Mouse (Mus musculus): ENCODE data around the gene Kcnj6. TPM values are rescaled to one million over a fixed set of nuclear protein-coding genes. Genes with fewer than 3 reads are reported as not detected.

Gene Kcnj6
- polyA plus RNA-seq, 1 experiment from 2014 or later: 3.3 TPM

GRCm38 (mm10) chr16:94957156-94957828 lies 40.2 kb downstream of the Kcnj6 start:
- no peak for DNase-seq
- 83% methylated on average over 9 of the region's 9 CpGs for WGBS
- H3K36me3 ChIP-seq (ENCODE audit: control insufficient read depth, insufficient read depth, low read length): no peaks in the 10 kb centered on the region
- no peak overlapping the region for H3K27ac ChIP-seq (replicated peaks; ENCODE audit: low read depth, low read length)
- no peaks in the 10 kb centered on the region for H3K4me1 ChIP-seq (ENCODE audit: control insufficient read depth, insufficient read depth, low read length)
- no peak overlapping the region for H3K9ac ChIP-seq (replicated peaks; ENCODE audit: low read length)
- H3K9me3 ChIP-seq (ENCODE audit: control insufficient read depth, low read length): no peaks in the 10 kb centered on the region
- no peak overlapping the region for H3K4me3 ChIP-seq (replicated peaks; ENCODE audit: low read depth, low read length)
- ATAC-seq (ENCODE audit: low FRiP score, low TSS enrichment): no peak
- no peak overlapping the region for H3K4me2 ChIP-seq (ENCODE audit: low read length)
- no peaks in the 10 kb centered on the region for H3K27me3 ChIP-seq (ENCODE audit: control insufficient read depth, insufficient read depth, low read length)

GRCm38 (mm10) chr16:94956410-94956809 lies 41.1 kb downstream of the Kcnj6 start:
- H3K9me3 ChIP-seq (ENCODE audit: control insufficient read depth, low read length): no peaks in the 10 kb centered on the region
- H3K4me2 ChIP-seq (ENCODE audit: low read length): no peak overlapping the region
- 91% methylated on average over 6 of the region's 6 CpGs for WGBS
- H3K4me1 ChIP-seq (ENCODE audit: control insufficient read depth, insufficient read depth, low read length): no peaks in the 10 kb centered on the region
- H3K27me3 ChIP-seq (ENCODE audit: control insufficient read depth, insufficient read depth, low read length): no peaks in the 10 kb centered on the region
- no peak overlapping the region for H3K4me3 ChIP-seq (replicated peaks; ENCODE audit: low read depth, low read length)
- DNase-seq (no peak), ATAC-seq (ENCODE audit: low FRiP score, low TSS enrichment) (no peak)
- no peak overlapping the region for H3K9ac ChIP-seq (replicated peaks; ENCODE audit: low read length)
- no peak overlapping the region for H3K27ac ChIP-seq (replicated peaks; ENCODE audit: low read depth, low read length)
- no peaks in the 10 kb centered on the region for H3K36me3 ChIP-seq (ENCODE audit: control insufficient read depth, insufficient read depth, low read length)

GRCm38 (mm10) chr16:94953294-94953693 lies 44.2 kb downstream of the Kcnj6 start:
- ATAC-seq (ENCODE audit: low FRiP score, low TSS enrichment): no peak
- 82% methylated on average over 1 of the region's 1 CpGs for WGBS

GRCm38 (mm10) chr16:94949172-94949571 lies 48.3 kb downstream of the Kcnj6 start:
- DNase-seq (no peak), ATAC-seq (ENCODE audit: low FRiP score, low TSS enrichment) (no peak)
- Histone ChIP-seq H3K4me2 (ENCODE audit: low read length) (no peak overlapping the region), H3K4me3 (replicated peaks; ENCODE audit: low read depth, low read length) (no peak overlapping the region), H3K4me1 (ENCODE audit: control insufficient read depth, insufficient read depth, low read length) (no peaks in the 10 kb centered on the region), H3K27me3 (ENCODE audit: control insufficient read depth, insufficient read depth, low read length) (no peaks in the 10 kb centered on the region), H3K36me3 (ENCODE audit: control insufficient read depth, insufficient read depth, low read length) (no peaks in the 10 kb centered on the region), H3K9ac (replicated peaks; ENCODE audit: low read length) (no peak overlapping the region), H3K9me3 (ENCODE audit: control insufficient read depth, low read length) (no peaks in the 10 kb centered on the region), H3K27ac (replicated peaks; ENCODE audit: low read depth, low read length) (no peak overlapping the region)
- WGBS: 90% methylated on average over 7 of the region's 7 CpGs

More at GRCm38 (mm10) chr16:94953294-94953693, 44.2 kb downstream of the Kcnj6 start:
- Histone ChIP-seq H3K9ac (replicated peaks; ENCODE audit: low read length) (no peak overlapping the region), H3K9me3 (ENCODE audit: control insufficient read depth, low read length) (no peaks in the 10 kb centered on the region), H3K4me3 (replicated peaks; ENCODE audit: low read depth, low read length) (no peak overlapping the region), H3K4me1 (ENCODE audit: control insufficient read depth, insufficient read depth, low read length) (no peaks in the 10 kb centered on the region), H3K36me3 (ENCODE audit: control insufficient read depth, insufficient read depth, low read length) (no peaks in the 10 kb centered on the region), H3K27ac (replicated peaks; ENCODE audit: low read depth, low read length) (no peak overlapping the region), H3K27me3 (ENCODE audit: control insufficient read depth, insufficient read depth, low read length) (no peaks in the 10 kb centered on the region), H3K4me2 (ENCODE audit: low read length) (no peak overlapping the region)
- no peak for DNase-seq

- no peaks in the 10 kb centered on the region for H3K27me3 ChIP-seq (ENCODE audit: control insufficient read depth, insufficient read depth, low read length)
- H3K9ac ChIP-seq (replicated peaks; ENCODE audit: low read length): no peak overlapping the region
- no peak overlapping the region for H3K4me3 ChIP-seq (replicated peaks; ENCODE audit: low read depth, low read length)
- no peaks in the 10 kb centered on the region for H3K9me3 ChIP-seq (ENCODE audit: control insufficient read depth, low read length)
- peak; percentile 19 for DNase-seq
- no peaks in the 10 kb centered on the region for H3K36me3 ChIP-seq (ENCODE audit: control insufficient read depth, insufficient read depth, low read length)
- no peak overlapping the region for H3K4me2 ChIP-seq (ENCODE audit: low read length)
- 81% methylated on average over 5 of the region's 5 CpGs for WGBS
- H3K4me1 ChIP-seq (ENCODE audit: control insufficient read depth, insufficient read depth, low read length): no peaks in the 10 kb centered on the region
- H3K27ac ChIP-seq (replicated peaks; ENCODE audit: low read depth, low read length): no peak overlapping the region
- ATAC-seq (ENCODE audit: low FRiP score, low TSS enrichment): no peak
Observed at GRCm38 (mm10) chr16:94946848-94947247, 50.7 kb downstream of the Kcnj6 start.

GRCm38 (mm10) chr16:94932702-94933101 lies 64.8 kb downstream of the Kcnj6 start:
- no peak overlapping the region for H3K27ac ChIP-seq (replicated peaks; ENCODE audit: low read depth, low read length)
- H3K4me2 ChIP-seq (ENCODE audit: low read length): no peak overlapping the region
- H3K27me3 ChIP-seq (ENCODE audit: control insufficient read depth, insufficient read depth, low read length): no peaks in the 10 kb centered on the region
- WGBS: 85% methylated on average over 8 of the region's 8 CpGs
- peaks cover 8% of the 10 kb centered on the region for H3K4me1 ChIP-seq (ENCODE audit: control insufficient read depth, insufficient read depth, low read length)
- no peak overlapping the region for H3K9ac ChIP-seq (replicated peaks; ENCODE audit: low read length)
- DNase-seq: no peak
- H3K4me3 ChIP-seq (replicated peaks; ENCODE audit: low read depth, low read length): no peak overlapping the region
- H3K9me3 ChIP-seq (ENCODE audit: control insufficient read depth, low read length): no peaks in the 10 kb centered on the region
- H3K36me3 ChIP-seq (ENCODE audit: control insufficient read depth, insufficient read depth, low read length): no peaks in the 10 kb centered on the region
- ATAC-seq (ENCODE audit: low FRiP score, low TSS enrichment): no peak

- Histone ChIP-seq H3K4me1 (ENCODE audit: control insufficient read depth, insufficient read depth, low read length) (peaks cover 8% of the 10 kb centered on the region), H3K9ac (replicated peaks; ENCODE audit: low read length) (0 out of 2 replicates have a peak overlapping the region, but pooled peaks have one; percentile 0), H3K27me3 (ENCODE audit: control insufficient read depth, insufficient read depth, low read length) (no peaks in the 10 kb centered on the region), H3K4me2 (ENCODE audit: low read length) (peak overlapping the region; percentile 40), H3K4me3 (replicated peaks; ENCODE audit: low read depth, low read length) (no peak overlapping the region), H3K27ac (replicated peaks; ENCODE audit: low read depth, low read length) (peak overlapping the region; percentile 23; the same call in 1 of the 2 replicates), H3K9me3 (ENCODE audit: control insufficient read depth, low read length) (no peaks in the 10 kb centered on the region), H3K36me3 (ENCODE audit: control insufficient read depth, insufficient read depth, low read length) (no peaks in the 10 kb centered on the region)
- 8% methylated on average over 21 of the region's 21 CpGs for WGBS
- DNase-seq (peak; percentile 56), ATAC-seq (ENCODE audit: low FRiP score, low TSS enrichment) (peak; percentile 48)
Observed at GRCm38 (mm10) chr16:94931343-94932301, 65.9 kb downstream of the Kcnj6 start.

- ATAC-seq (ENCODE audit: low FRiP score, low TSS enrichment) (no peak), DNase-seq (no peak)
- WGBS: 17% methylated on average over 6 of the region's 6 CpGs
- H3K9me3 ChIP-seq (ENCODE audit: control insufficient read depth, low read length): no peaks in the 10 kb centered on the region
- no peak overlapping the region for H3K4me2 ChIP-seq (ENCODE audit: low read length)
- no peak overlapping the region for H3K27ac ChIP-seq (replicated peaks; ENCODE audit: low read depth, low read length)
- no peaks in the 10 kb centered on the region for H3K36me3 ChIP-seq (ENCODE audit: control insufficient read depth, insufficient read depth, low read length)
- no peak overlapping the region for H3K4me3 ChIP-seq (replicated peaks; ENCODE audit: low read depth, low read length)
- H3K27me3 ChIP-seq (ENCODE audit: control insufficient read depth, insufficient read depth, low read length): no peaks in the 10 kb centered on the region
- H3K9ac ChIP-seq (replicated peaks; ENCODE audit: low read length): no peak overlapping the region
- H3K4me1 ChIP-seq (ENCODE audit: control insufficient read depth, insufficient read depth, low read length): no peaks in the 10 kb centered on the region
Observed at GRCm38 (mm10) chr16:94925364-94925763, 72.1 kb downstream of the Kcnj6 start.

Data from midbrain, embryonic 14.5 days (tissue).